Mouse (Mus musculus) small intestine, adult 2 months (tissue): Measurements from ENCODE around the gene Dclk1.

Experiments used
- CTCF ChIP-seq: fragments of 200-500 bp; IDR thresholded peaks from 2 replicates; pipeline ENCODE4 v1.5.1; 2012; ENCODE audit warnings: low read depth, mild to moderate bottlenecking, control low read depth, inconsistent platforms, low read length, moderate library complexity, mixed read lengths; ENCODE audit not compliant: insufficient replicate concordance, insufficient read length; ENCODE audit errors: extremely low read depth
- POLR2A ChIP-seq: fragments of 200-500 bp; IDR thresholded peaks from 2 replicates; pipeline ENCODE4 v1.6.1; 2012; ENCODE audit warnings: low read depth, mild to moderate bottlenecking, control low read depth, inconsistent platforms, low read length, moderate library complexity

DNA sequence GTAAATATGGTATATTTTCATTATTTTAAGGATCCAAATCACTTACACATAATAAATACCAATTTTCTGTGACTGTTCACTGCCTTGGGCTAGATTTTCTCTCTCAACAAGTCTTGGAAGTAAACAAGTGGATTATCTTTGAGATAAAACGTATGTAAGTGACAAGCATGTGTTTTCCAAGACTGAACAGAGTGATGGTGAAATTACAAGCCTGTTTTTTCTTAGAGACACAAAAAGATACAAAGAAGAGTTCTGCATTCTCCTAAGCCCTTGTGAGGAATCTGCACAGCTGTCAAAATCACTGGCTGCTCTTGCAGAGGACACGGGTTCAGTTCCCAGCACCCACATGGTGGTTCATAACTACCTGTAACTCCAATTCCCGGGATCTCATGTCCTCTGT lies 151.4 kb downstream of the Dclk1 start:
- TF ChIP-seq POLR2A (no peak), CTCF (no peak)
